Comparison of ENCODE assay signal across 8 mouse cellular contexts in genomic region chr5:146983216-146983615, GRCm38 (mm10). TPM values are rescaled to one million over a fixed set of nuclear protein-coding genes. Genes with fewer than 3 reads are reported as not detected.
DNase-seq lines count a peak whose midpoint lies in the region; ATAC-seq and TF ChIP-seq lines count a peak whose summit lies in the region.

No protein-coding gene starts in this region.

- H3K9ac ChIP-seq in ES-Bruce4 (ENCODE audit: low read depth, poor library complexity, severe bottlenecking): no peak overlapping the region
- H3K9ac ChIP-seq in intestine, postnatal 0 days (ENCODE audit: low read depth, low read length): no peak overlapping the region
- H3K9ac ChIP-seq in lung, embryonic 14.5 days: no peak overlapping the region

- H3K9me3 ChIP-seq in ES-Bruce4 (replicated peaks; ENCODE audit: control insufficient read depth, insufficient read depth, low read length, poor library complexity, severe bottlenecking): no peaks in the 10 kb centered on the region
- H3K9me3 ChIP-seq in intestine, postnatal 0 days (ENCODE audit: control insufficient read depth): no peaks in the 10 kb centered on the region
- no peaks in the 10 kb centered on the region for H3K9me3 ChIP-seq in lung, embryonic 14.5 days (ENCODE audit: low read depth, low read length)

- H3K36me3 ChIP-seq in ES-Bruce4 (ENCODE audit: control insufficient read depth, insufficient read depth, low read length, poor library complexity, severe bottlenecking): no peaks in the 10 kb centered on the region
- no peaks in the 10 kb centered on the region for H3K36me3 ChIP-seq in intestine, postnatal 0 days (ENCODE audit: control insufficient read depth, insufficient read depth)
- H3K36me3 ChIP-seq in lung, embryonic 14.5 days (ENCODE audit: insufficient read depth): no peaks in the 10 kb centered on the region

- no peaks in the 10 kb centered on the region for H3K4me1 ChIP-seq in ES-Bruce4 (ENCODE audit: control insufficient read depth, insufficient read depth, low read length)
- no peaks in the 10 kb centered on the region for H3K4me1 ChIP-seq in intestine, postnatal 0 days (replicated peaks; ENCODE audit: control insufficient read depth, insufficient read depth, low read length)
- H3K4me1 ChIP-seq in lung, embryonic 14.5 days (ENCODE audit: insufficient read depth): no peaks in the 10 kb centered on the region

- no peak overlapping the region for H3K4me3 ChIP-seq in ES-Bruce4 (ENCODE audit: low read depth, low read length)
- H3K4me3 ChIP-seq in intestine, postnatal 0 days (ENCODE audit: low read depth, low read length): no peak overlapping the region
- H3K4me3 ChIP-seq in lung, embryonic 14.5 days (ENCODE audit: low read depth, low read length): no peak overlapping the region

- TF ChIP-seq EP300 in ES-Bruce4 (IDR thresholded peaks at IDR 0.05; ENCODE audit: insufficient read depth, low read depth, low read length): no peak

- peak; percentile 87 for DNase-seq in 3T3-L1 (ENCODE audit: low read depth, low spot score)
- DNase-seq in cerebellum, adult 11 months: peak; percentile 53
- peak; percentile 75 for DNase-seq in forelimb bud, embryonic 11.5 days (ENCODE audit: low read depth, low spot score)
- peak; percentile 84 for DNase-seq in lung, embryonic 14.5 days
- peak; percentile 55 for DNase-seq in retina, adult 2 months (ENCODE audit: low read depth, low spot score)
- DNase-seq in urinary bladder, postnatal 14 days (ENCODE audit: low spot score): peak; percentile 56

- ATAC-seq in intestine, postnatal 0 days: no peak
- peak; percentile 35; the same call in 1 of the 2 replicates for ATAC-seq in lung, embryonic 14.5 days (ENCODE audit: insufficient read depth)

- 4% methylated on average over 8 of the region's 8 CpGs for WGBS in intestine, postnatal 0 days
- WGBS in lung, embryonic 14.5 days: 7% methylated on average over 8 of the region's 8 CpGs

- H3K27ac ChIP-seq in ES-Bruce4 (ENCODE audit: insufficient read depth, low read length): no peak overlapping the region
- no peak overlapping the region for H3K27ac ChIP-seq in intestine, postnatal 0 days (ENCODE audit: low read depth, low read length)
- no peak overlapping the region for H3K27ac ChIP-seq in lung, embryonic 14.5 days (ENCODE audit: low read depth)

- peak; percentile 94 for TF ChIP-seq CTCF in ES-Bruce4 (IDR thresholded peaks at IDR 0.05; ENCODE audit: low read depth, low read length)
- TF ChIP-seq CTCF in intestine, postnatal 0 days (IDR thresholded peaks at IDR 0.05; ENCODE audit: low read depth): peak; percentile 88
- peak; percentile 95 for TF ChIP-seq CTCF in lung, embryonic 14.5 days (IDR thresholded peaks at IDR 0.05; ENCODE audit: low read depth)

- no peak for TF ChIP-seq POLR2A in ES-Bruce4 (IDR thresholded peaks at IDR 0.05; ENCODE audit: insufficient read depth, low read length)

- H3K27me3 ChIP-seq in ES-Bruce4 (ENCODE audit: control insufficient read depth, insufficient read depth, low read length, poor library complexity, severe bottlenecking): no peaks in the 10 kb centered on the region
- H3K27me3 ChIP-seq in intestine, postnatal 0 days (replicated peaks; ENCODE audit: control insufficient read depth, insufficient read depth, low read length): no peaks in the 10 kb centered on the region; the same call in 1 of the 2 replicates
- H3K27me3 ChIP-seq in lung, embryonic 14.5 days (ENCODE audit: insufficient read depth, low read length): peaks cover 22% of the 10 kb centered on the region; the same call in 1 of the 2 replicates

- no peak overlapping the region for H3K4me2 ChIP-seq in intestine, postnatal 0 days (replicated peaks; ENCODE audit: low read depth)
- H3K4me2 ChIP-seq in lung, embryonic 14.5 days: no peak overlapping the region

RNA-seq across cellular contexts. Expression of gene Mtif3, which starts 19.6 kb away (rescaled TPM):
- 14.7 and 16.5 TPM in 2 replicates for polyA plus RNA-seq in ES-Bruce4 (2011; ENCODE audit: insufficient read depth, insufficient read length, low read depth, missing spikeins)
- polyA plus RNA-seq in intestine, postnatal 0 days (2015; fragmentation: Nextera tagmentation; extraction: Ambion mirVana): 29.9 and 32.3 TPM in 2 replicates
- 19.8 and 21.8 TPM in 2 replicates for polyA plus RNA-seq in lung, embryonic 14.5 days (2014; fragmentation: Nextera tagmentation; extraction: Ambion mirVana)

RNA-seq across cellular contexts. Expression of gene Gtf3a, which starts 34.8 kb away (rescaled TPM):
- polyA plus RNA-seq in ES-Bruce4 (2011; ENCODE audit: insufficient read depth, insufficient read length, low read depth, missing spikeins): 75.9 and 80.6 TPM in 2 replicates
- 64.9 and 66.6 TPM in 2 replicates for polyA plus RNA-seq in intestine, postnatal 0 days (2015; fragmentation: Nextera tagmentation; extraction: Ambion mirVana)
- polyA plus RNA-seq in lung, embryonic 14.5 days (2014; fragmentation: Nextera tagmentation; extraction: Ambion mirVana): 124 and 130 TPM in 2 replicates
